ENCODE assay signal across 18 mouse cellular contexts in the genomic region with DNA sequence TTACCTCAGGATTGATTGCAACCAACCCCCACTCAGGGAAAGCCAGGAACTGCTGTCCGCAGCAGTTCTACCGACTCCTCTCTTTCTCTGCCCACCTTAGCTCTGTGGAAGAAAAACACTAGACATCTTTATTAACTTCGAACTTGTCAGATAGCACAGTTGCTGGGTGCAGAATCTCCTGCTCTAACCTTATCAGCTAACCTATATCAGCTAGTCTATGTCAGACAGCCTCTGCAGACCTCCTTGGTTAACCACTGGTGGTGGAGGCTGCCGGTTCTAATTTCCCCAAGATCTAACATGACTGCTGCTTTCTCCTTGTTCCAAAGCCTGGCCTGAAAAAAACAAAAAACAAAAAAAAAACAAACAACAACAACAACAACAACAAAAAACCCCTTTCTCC.
"Had no signal": no experiment of that assay in that cellular context is flagged by ENCODE, and none has a peak within 500 bp of the region (broad histone marks: within the 10 kb centered on the region; RNA-seq: fewer than 3 reads in every experiment).

No protein-coding gene starts in this region.

- H3K36me3 ChIP-seq: liver, embryonic 13.5 days; midbrain, embryonic 10.5 days; midbrain, embryonic 13.5 days; neural tube, embryonic 13.5 days; stomach, embryonic 15.5 days had no signal

- H3K9me3 ChIP-seq: liver, embryonic 13.5 days; midbrain, embryonic 10.5 days; midbrain, embryonic 13.5 days; neural tube, embryonic 13.5 days; stomach, embryonic 15.5 days had no signal

- H3K27me3 ChIP-seq: liver, embryonic 13.5 days; midbrain, embryonic 13.5 days; neural tube, embryonic 13.5 days; stomach, embryonic 15.5 days had no signal

- H3K9ac ChIP-seq: liver, embryonic 13.5 days; midbrain, embryonic 13.5 days; neural tube, embryonic 13.5 days; stomach, embryonic 15.5 days had no signal

- H3K4me3 ChIP-seq: layer of hippocampus, adult 2 months; liver, embryonic 13.5 days; midbrain, embryonic 10.5 days; midbrain, embryonic 13.5 days; myocyte; neural tube, embryonic 13.5 days; stomach, embryonic 15.5 days had no signal

- DNase-seq: kidney, postnatal 25 days; layer of hippocampus, adult 9-11 months; liver, embryonic 13.5 days; lung, adult 2 months; lung, postnatal 14 days; lung, postnatal 4 days; retina, postnatal 1 day; right cerebral cortex, postnatal 25 days; spleen, adult 18-20 months; thymus, postnatal 25 days had no signal

- H3K4me2 ChIP-seq: liver, embryonic 13.5 days; midbrain, embryonic 13.5 days; neural tube, embryonic 13.5 days; stomach, embryonic 15.5 days had no signal

- ATAC-seq: midbrain, embryonic 13.5 days; midbrain, embryonic 16.5 days had no signal

- H3K4me1 ChIP-seq: liver, embryonic 13.5 days; midbrain, embryonic 10.5 days; midbrain, embryonic 13.5 days; neural tube, embryonic 13.5 days; stomach, embryonic 15.5 days had no signal

- H3K27ac ChIP-seq: kidney, postnatal 0 days; layer of hippocampus, adult 2 months; liver, embryonic 13.5 days; midbrain, embryonic 10.5 days; midbrain, embryonic 13.5 days; neural tube, embryonic 13.5 days; stomach, embryonic 15.5 days had no signal
